Mouse (Mus musculus): ENCODE data around the gene Pmepa1. TPM values are rescaled to one million over a fixed set of nuclear protein-coding genes. Genes with fewer than 3 reads are reported as not detected.

Pmepa1 gene
- total and polyA plus RNA-seq, 3 experiments, result not detected

DNA sequence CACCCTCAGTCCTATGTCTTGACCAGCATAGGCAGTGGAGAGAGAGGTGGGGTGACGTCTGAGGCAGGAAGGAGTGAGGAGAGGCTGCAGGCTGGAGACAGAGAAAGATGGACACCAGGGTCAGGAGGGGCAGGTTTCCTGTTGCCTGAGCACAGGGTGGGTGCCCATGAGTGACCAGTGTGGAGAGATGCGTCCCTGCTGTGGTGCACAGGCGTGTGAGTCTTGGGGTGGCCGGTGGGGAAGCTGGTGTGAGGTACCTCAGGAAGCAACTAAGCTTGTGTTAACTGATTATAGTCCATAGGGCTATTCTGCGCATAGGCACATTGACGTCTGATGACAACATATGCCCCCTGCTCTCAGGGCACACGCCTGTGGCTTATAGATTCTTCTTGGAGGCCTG lies 97.3 kb downstream of the Pmepa1 start:
- Histone ChIP-seq H3K27me3 (ENCODE audit: control insufficient read depth in 1 of 2, insufficient read depth in 2 of 2, low read length in 2 of 2) (no peaks in the 10 kb centered on the region), H3K4me3 (ENCODE audit: control insufficient read depth in 1 of 2, insufficient read depth in 1 of 2, low read depth in 2 of 2, low read length in 2 of 2) (no peak overlapping the region), H3K4me1 (ENCODE audit: control insufficient read depth in 1 of 2, insufficient read depth in 2 of 2, low read length in 2 of 2) (no peaks in the 10 kb centered on the region), H3K9ac (ENCODE audit: control insufficient read depth, low read depth, low read length, poor library complexity, severe bottlenecking) (no peak overlapping the region), H3K9me3 (replicated peaks; ENCODE audit: insufficient read depth, low read length) (no peaks in the 10 kb centered on the region), H3K79me2 (ENCODE audit: control insufficient read depth, insufficient read depth, low read length, poor library complexity) (no peaks in the 10 kb centered on the region), H3K36me3 (ENCODE audit: control insufficient read depth in 1 of 2, insufficient read depth in 2 of 2, low read length in 2 of 2) (no peaks in the 10 kb centered on the region), H3K27ac (ENCODE audit: control insufficient read depth, low read depth, low read length) (no peak overlapping the region)
- DNase-seq (ENCODE audit: low read depth, low spot score), result no peak
- TF ChIP-seq ETS1 (IDR thresholded peaks at IDR 0.05; ENCODE audit: low read depth, low read length), result no peak
- TF ChIP-seq MYB (IDR thresholded peaks at IDR 0.05; ENCODE audit: low read depth, low read length), result no peak
- no peak for TF ChIP-seq POLR2AphosphoS2 (IDR thresholded peaks at IDR 0.05; ENCODE audit: low read length)
- no peak for TF ChIP-seq E2F4 (IDR thresholded peaks at IDR 0.05; ENCODE audit: borderline replicate concordance, low read depth, low read length)
- TF ChIP-seq ZNF384 (IDR thresholded peaks at IDR 0.05; ENCODE audit: low read depth, low read length), result no peak
- TF ChIP-seq GABPA (IDR thresholded peaks at IDR 0.05; ENCODE audit: low read depth, low read length), result no peak
- no peak for TF ChIP-seq CHD2 (IDR thresholded peaks at IDR 0.05; ENCODE audit: low read length)
- TF ChIP-seq ZMIZ1 (IDR thresholded peaks at IDR 0.05; ENCODE audit: low read depth, low read length), result no peak
- no peak for TF ChIP-seq TAL1 (IDR thresholded peaks at IDR 0.05; ENCODE audit: low read length)
- no peak for TF ChIP-seq RAD21 (IDR thresholded peaks at IDR 0.05; ENCODE audit: low read depth, low read length)
- no peak for TF ChIP-seq MXI1 (IDR thresholded peaks at IDR 0.05; ENCODE audit: low read depth, low read length)
- no peak for TF ChIP-seq KAT2A (conservative IDR thresholded peaks at IDR 0.05; ENCODE audit: low read depth, low read length)
- TF ChIP-seq SMC3 (IDR thresholded peaks at IDR 0.05; ENCODE audit: low read depth, low read length), result no peak
- TF ChIP-seq CHD1 (IDR thresholded peaks at IDR 0.05; ENCODE audit: low read depth, low read length), result no peak
- no peak for TF ChIP-seq POLR2A (IDR thresholded peaks at IDR 0.05; ENCODE audit: control insufficient read depth in 1 of 2, insufficient read depth in 1 of 2, low read depth in 1 of 2, low read length in 2 of 2, poor library complexity in 1 of 2)
- no peak for TF ChIP-seq POLR2AphosphoS5 (IDR thresholded peaks at IDR 0.05; ENCODE audit: borderline replicate concordance, low read depth, low read length)
- no peak for TF ChIP-seq GATA1 (IDR thresholded peaks at IDR 0.05; ENCODE audit: low read depth, low read length)
- no peak for TF ChIP-seq BHLHE40 (IDR thresholded peaks at IDR 0.05; ENCODE audit: borderline replicate concordance, low read depth, low read length)
- TF ChIP-seq JUND (IDR thresholded peaks at IDR 0.05; ENCODE audit: low read depth, low read length), result no peak
- TF ChIP-seq USF1 (IDR thresholded peaks at IDR 0.05; ENCODE audit: low read depth, low read length), result no peak

DNA sequence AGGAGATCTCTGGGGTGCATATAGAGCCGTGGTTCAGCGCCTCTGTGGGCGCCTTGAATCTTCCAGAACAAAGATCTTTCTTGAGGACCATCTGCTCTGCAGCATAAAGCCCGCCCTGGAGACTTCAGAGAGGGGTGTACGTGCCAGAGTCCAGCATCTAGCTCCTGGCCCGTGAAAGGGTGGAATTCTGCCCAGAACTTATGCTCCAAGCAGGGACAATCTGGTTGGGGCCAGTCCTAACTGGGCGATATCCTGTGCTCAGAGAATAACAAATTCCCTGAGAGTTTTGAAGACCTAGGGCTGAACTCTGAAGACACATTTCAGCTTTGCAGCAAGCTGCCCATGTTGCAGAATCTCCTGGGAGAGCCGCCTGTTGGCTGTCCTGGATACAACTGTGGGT lies 98.4 kb downstream of the Pmepa1 start:
- no peak for TF ChIP-seq NRF1 (IDR thresholded peaks at IDR 0.05; ENCODE audit: insufficient read depth, low read depth, low read length, poor library complexity, severe bottlenecking)
- no peak for TF ChIP-seq JUND (IDR thresholded peaks at IDR 0.05; ENCODE audit: low read depth, low read length)
- TF ChIP-seq NELFE (IDR thresholded peaks at IDR 0.05; ENCODE audit: low read depth, low read length), result no peak
- TF ChIP-seq USF2 (IDR thresholded peaks at IDR 0.05; ENCODE audit: borderline replicate concordance in 1 of 2, insufficient read depth in 1 of 2, low read depth in 1 of 2, low read length in 2 of 2), result no peak
- no peaks in the 10 kb centered on the region for H3K36me3 ChIP-seq (ENCODE audit: control insufficient read depth in 1 of 2, insufficient read depth in 2 of 2, low read length in 2 of 2)
- no peak overlapping the region for H3K27ac ChIP-seq (ENCODE audit: control insufficient read depth, low read depth, low read length)
- no peak overlapping the region for H3K9ac ChIP-seq (ENCODE audit: control insufficient read depth, low read depth, low read length, poor library complexity, severe bottlenecking)
- DNase-seq (ENCODE audit: low read depth, low spot score), result no peak
- H3K4me3 ChIP-seq (ENCODE audit: control insufficient read depth in 1 of 2, insufficient read depth in 1 of 2, low read depth in 2 of 2, low read length in 2 of 2), result no peak overlapping the region
- H3K4me1 ChIP-seq (ENCODE audit: control insufficient read depth in 1 of 2, insufficient read depth in 2 of 2, low read length in 2 of 2), result no peaks in the 10 kb centered on the region
- no peaks in the 10 kb centered on the region for H3K27me3 ChIP-seq (ENCODE audit: control insufficient read depth in 1 of 2, insufficient read depth in 2 of 2, low read length in 2 of 2)
- H3K9me3 ChIP-seq (replicated peaks; ENCODE audit: insufficient read depth, low read length), result no peaks in the 10 kb centered on the region
- H3K79me2 ChIP-seq (ENCODE audit: control insufficient read depth, insufficient read depth, low read length, poor library complexity), result no peaks in the 10 kb centered on the region

Measured in MEL (cell line).